Mouse (Mus musculus): ENCODE data around the gene Reep3.

GRCm38 (mm10) chr10:67075931-67076878 is 20.5 kb downstream of the Reep3 start:
- TF ChIP-seq EP300 (IDR thresholded peaks at IDR 0.05; ENCODE audit: insufficient read depth, low read depth, low read length) (no peak), CTCF (IDR thresholded peaks at IDR 0.05; ENCODE audit: low read depth, low read length) (no peak)

All from ES-Bruce4 (cell line).